Mouse (Mus musculus) brown adipose tissue, adult 24 weeks (tissue): ENCODE measurements around the gene Efemp2. TPM values are rescaled to one million over a fixed set of nuclear protein-coding genes. Genes with fewer than 3 reads are reported as not detected.

Experiments used
- H3K27ac ChIP-seq: fragments of 200-500 bp; replicated peaks from 2 replicates; pipeline ENCODE4 v1.5.1; 2012; ENCODE audit warnings: low read depth, mild to moderate bottlenecking, low read length
- H3K4me1 ChIP-seq: fragments of 200-500 bp; 2 replicates; pipeline ENCODE4 v1.6.1; 2012; ENCODE audit warnings: low read length, mixed read lengths; ENCODE audit not compliant: control insufficient read depth, insufficient read depth, insufficient read length
- H3K4me3 ChIP-seq: fragments of 200-500 bp; 2 replicates; pipeline ENCODE4 v1.5.1; 2012; ENCODE audit warnings: low read depth, mild to moderate bottlenecking, low read length, moderate library complexity; ENCODE audit not compliant: insufficient read depth
- polyA plus RNA-seq: library from polyadenylated mRNA; stranded (reverse); fragments of >200 nt; gene quantifications from 2 replicates; pipeline ENCODE4 v1.2.4, GENCODE M21; 2012; ENCODE audit not compliant: missing spikeins, insufficient read depth, insufficient read length

Efemp2 gene
- polyA plus RNA-seq = 10.1 and 16.1 TPM in 2 replicates

- Histone ChIP-seq H3K4me3 (peak within 1 kb of the TSS; percentile 63), H3K27ac (peak within 1 kb of the TSS; percentile 57), H3K4me1 (no peaks in the 10 kb centered on the region)
Measured at GRCm38 (mm10) chr19:5473720-5474119, at the start of gene Efemp2. TSS of gene Efemp2 (plus strand) at chr19:5473954.

- Histone ChIP-seq H3K27ac (peak overlapping the region; percentile 67), H3K4me3 (peak overlapping the region; percentile 76), H3K4me1 (peaks cover 17% of the 10 kb centered on the region)
Measured at GRCm38 (mm10) chr19:5424092-5424781, 49.5 kb upstream of the Efemp2 start.

GRCm38 (mm10) chr19:5424782-5425741 lies 48.7 kb upstream of the Efemp2 start, which contains the start of the genes Drap1 and AI837181:
TSS of gene Drap1 (minus strand) at chr19:5424979.
TSS of gene AI837181 (plus strand) at chr19:5425144.
- H3K27ac ChIP-seq = peak within 1 kb of the TSS; percentile 92
- peaks cover 17% of the 10 kb centered on the region for H3K4me1 ChIP-seq
- peak within 1 kb of the TSS; percentile 91 for H3K4me3 ChIP-seq

GRCm38 (mm10) chr19:5425906-5426565 lies 47.7 kb upstream of the Efemp2 start:
- Histone ChIP-seq H3K4me3 (peak overlapping the region; percentile 91), H3K4me1 (peaks cover 17% of the 10 kb centered on the region), H3K27ac (peak overlapping the region; percentile 92; the same call in 1 of the 2 replicates)

GRCm38 (mm10) chr19:5426640-5427290 lies 47.0 kb upstream of the Efemp2 start:
- Histone ChIP-seq H3K27ac (no peak overlapping the region), H3K4me1 (peaks cover 17% of the 10 kb centered on the region), H3K4me3 (peak overlapping the region; percentile 91)

GRCm38 (mm10) chr19:5428083-5428482 lies 45.7 kb upstream of the Efemp2 start:
- Histone ChIP-seq H3K27ac (no peak overlapping the region), H3K4me3 (no peak overlapping the region), H3K4me1 (peaks cover 18% of the 10 kb centered on the region)

GRCm38 (mm10) chr19:5429219-5429618 lies 44.5 kb upstream of the Efemp2 start:
- Histone ChIP-seq H3K27ac (no peak overlapping the region), H3K4me1 (peaks cover 14% of the 10 kb centered on the region)

GRCm38 (mm10) chr19:5429806-5430205 lies 43.9 kb upstream of the Efemp2 start:
- Histone ChIP-seq H3K27ac (no peak overlapping the region), H3K4me3 (no peak overlapping the region), H3K4me1 (peaks cover 14% of the 10 kb centered on the region)

More at GRCm38 (mm10) chr19:5429219-5429618, 44.5 kb upstream of the Efemp2 start:
- no peak overlapping the region for H3K4me3 ChIP-seq

GRCm38 (mm10) chr19:5430408-5430807 lies 43.3 kb upstream of the Efemp2 start:
- H3K27ac ChIP-seq = no peak overlapping the region
- peaks cover 14% of the 10 kb centered on the region for H3K4me1 ChIP-seq
- no peak overlapping the region for H3K4me3 ChIP-seq

GRCm38 (mm10) chr19:5431911-5432464 lies 41.8 kb upstream of the Efemp2 start:
- Histone ChIP-seq H3K4me1 (peaks cover 4% of the 10 kb centered on the region; the same call in 1 of the 2 replicates), H3K4me3 (no peak overlapping the region), H3K27ac (no peak overlapping the region)

GRCm38 (mm10) chr19:5432992-5433852 lies 40.5 kb upstream of the Efemp2 start:
- Histone ChIP-seq H3K4me1 (peaks cover 4% of the 10 kb centered on the region; the same call in 1 of the 2 replicates), H3K27ac (peak overlapping the region; percentile 63), H3K4me3 (peak overlapping the region; percentile 55)

GRCm38 (mm10) chr19:5433951-5434350 lies 39.8 kb upstream of the Efemp2 start:
- Histone ChIP-seq H3K4me3 (peak overlapping the region; percentile 55; the same call in 1 of the 2 replicates), H3K4me1 (peaks cover 4% of the 10 kb centered on the region; the same call in 1 of the 2 replicates), H3K27ac (peak overlapping the region; percentile 63)

- peaks cover 9% of the 10 kb centered on the region; the same call in 1 of the 2 replicates for H3K4me1 ChIP-seq
- no peak overlapping the region for H3K27ac ChIP-seq
- no peak overlapping the region for H3K4me3 ChIP-seq
Measured at GRCm38 (mm10) chr19:5444371-5444908, 29.3 kb upstream of the Efemp2 start.
